Mouse (Mus musculus) 3T3-L1 (cell line): ENCODE measurements around the gene Taok1.
"Not testable (repeated sequence)": the region's sequence is repeated elsewhere in the genome, so short reads cannot be mapped to it uniquely, and the experiment has no call there.

Experiments
- DNase-seq: peaks from one replicate; pipeline ENCODE4 v3.0.0-alpha.2; 2015; ENCODE audit warnings: low read depth, low spot score

Taok1 gene

GRCm38 (mm10) chr11:77585201-77585600, 22.4 kb downstream of the Taok1 start:
- DNase-seq = no peak

GRCm38 (mm10) chr11:77545261-77545660, 62.4 kb downstream of the Taok1 start:
- DNase-seq = no peak

- no peak for DNase-seq
Observed at GRCm38 (mm10) chr11:77532202-77532846, 75.3 kb downstream of the Taok1 start.

GRCm38 (mm10) chr11:77530862-77531261, 76.8 kb downstream of the Taok1 start:
- DNase-seq = no peak

GRCm38 (mm10) chr11:77529644-77530043, 78.0 kb downstream of the Taok1 start:
- DNase-seq = no peak

- not testable (repeated sequence) for DNase-seq
Observed at GRCm38 (mm10) chr11:77528420-77528819, 79.2 kb downstream of the Taok1 start.

GRCm38 (mm10) chr11:77525804-77526486, 81.7 kb downstream of the Taok1 start:
- peak; percentile 64 for DNase-seq

GRCm38 (mm10) chr11:77520601-77521529, 86.8 kb downstream of the Taok1 start:
- no peak for DNase-seq

- no peak for DNase-seq
Observed at GRCm38 (mm10) chr11:77519043-77519442, 88.6 kb downstream of the Taok1 start, which contains the start of gene Gm10392. TSS of gene Gm10392 (minus strand) at chr11:77519198.

GRCm38 (mm10) chr11:77518051-77518798, 89.4 kb downstream of the Taok1 start:
- no peak for DNase-seq

- DNase-seq = no peak
Observed at GRCm38 (mm10) chr11:77516553-77517425, 90.8 kb downstream of the Taok1 start.

- no peak for DNase-seq
Observed at GRCm38 (mm10) chr11:77515637-77516552, 91.7 kb downstream of the Taok1 start, which contains the start of gene Trp53i13. TSS of gene Trp53i13 (minus strand) at chr11:77515980.

GRCm38 (mm10) chr11:77514832-77515636, 92.6 kb downstream of the Taok1 start, which contains the start of gene Abhd15:
TSS of gene Abhd15 (plus strand) at chr11:77515121.
- DNase-seq = no peak

- no peak for DNase-seq
Observed at GRCm38 (mm10) chr11:77514281-77514831, 93.3 kb downstream of the Taok1 start.

GRCm38 (mm10) chr11:77513811-77514170, 93.8 kb downstream of the Taok1 start:
- DNase-seq = peak; percentile 71

GRCm38 (mm10) chr11:77512891-77513810, 94.5 kb downstream of the Taok1 start:
- DNase-seq = peak; percentile 80

GRCm38 (mm10) chr11:77511336-77511735, 96.3 kb downstream of the Taok1 start:
- no peak for DNase-seq
